Mouse (Mus musculus): ENCODE measurements around the gene Ttc7. TPM values are rescaled to one million over a fixed set of nuclear protein-coding genes. Genes with fewer than 3 reads are reported as not detected.
A peak's percentile ranks its signal among the peaks of the same experiment; 100 is the strongest.

Gene Ttc7
- total RNA-seq (2021), result 10 to 100 TPM; 10.4 to 13.0 TPM

GRCm38 (mm10) chr17:87282706-87283053 lies at the start of gene Ttc7:
TSS of gene Ttc7 (plus strand) at chr17:87282886.
- intact Hi-C loops (cut with DNase I), result no loop called here
- DNase-seq (ENCODE audit: low spot score), result peak; percentile 96

GRCm38 (mm10) chr17:87235019-87235418 lies 47.7 kb upstream of the Ttc7 start:
- DNase-seq (ENCODE audit: low spot score), result no peak
- intact Hi-C loops (cut with DNase I), result no loop called here

GRCm38 (mm10) chr17:87236725-87237650 lies 45.7 kb upstream of the Ttc7 start:
- intact Hi-C loops (cut with DNase I), result no loop called here
- DNase-seq (ENCODE audit: low spot score), result no peak

- intact Hi-C loops (cut with DNase I), result no loop called here
- DNase-seq (ENCODE audit: low spot score), result no peak
These were observed 44.9 kb upstream of the Ttc7 start for GRCm38 (mm10) chr17:87237826-87238225.

GRCm38 (mm10) chr17:87246103-87246502 lies 36.6 kb upstream of the Ttc7 start:
- no peak for DNase-seq (ENCODE audit: low spot score)
- intact Hi-C loops (cut with DNase I), result loop anchor here (2.0 kb wide), 1 partner anchor 137 kb away; no protein-coding TSS in a partner anchor

GRCm38 (mm10) chr17:87254384-87254783 lies 28.3 kb upstream of the Ttc7 start:
- no peak for DNase-seq (ENCODE audit: low spot score)
- intact Hi-C loops (cut with DNase I), result loop anchor here (10.0 kb wide), 1 partner anchor 770 kb away; no protein-coding TSS in a partner anchor

- intact Hi-C loops (cut with DNase I), result loop anchor here (10.0 kb wide), 1 partner anchor 771 kb away; no protein-coding TSS in a partner anchor
These were observed 27.0 kb upstream of the Ttc7 start for GRCm38 (mm10) chr17:87255672-87256071.

GRCm38 (mm10) chr17:87263401-87263800 lies 19.3 kb upstream of the Ttc7 start:
- peak; percentile 33 for DNase-seq (ENCODE audit: low spot score)

More at GRCm38 (mm10) chr17:87255672-87256071, 27.0 kb upstream of the Ttc7 start:
- DNase-seq (ENCODE audit: low spot score), result no peak

GRCm38 (mm10) chr17:87264054-87264830 lies 18.4 kb upstream of the Ttc7 start:
- no peak for DNase-seq (ENCODE audit: low spot score)
- intact Hi-C loops (cut with DNase I), result no loop called here

More at GRCm38 (mm10) chr17:87263401-87263800, 19.3 kb upstream of the Ttc7 start:
- intact Hi-C loops (cut with DNase I), result no loop called here

GRCm38 (mm10) chr17:87264927-87265791 lies 17.5 kb upstream of the Ttc7 start:
- no peak for DNase-seq (ENCODE audit: low spot score)
- intact Hi-C loops (cut with DNase I), result no loop called here

GRCm38 (mm10) chr17:87265792-87266186 lies 16.9 kb upstream of the Ttc7 start, which contains the start of gene Mcfd2:
TSS of gene Mcfd2 (minus strand) at chr17:87265935.
- intact Hi-C loops (cut with DNase I), result no loop called here

GRCm38 (mm10) chr17:87269454-87269853 lies 13.2 kb upstream of the Ttc7 start:
- intact Hi-C loops (cut with DNase I), result no loop called here
- no peak for DNase-seq (ENCODE audit: low spot score)

More at GRCm38 (mm10) chr17:87265792-87266186, 16.9 kb upstream of the Ttc7 start, which contains the start of gene Mcfd2:
- DNase-seq (ENCODE audit: low spot score), result peak; percentile 90

GRCm38 (mm10) chr17:87275363-87276341 lies 7.0 kb upstream of the Ttc7 start:
- intact Hi-C loops (cut with DNase I), result loop anchor here (10.0 kb wide), 1 partner anchor 1131 kb away; the partner anchor contains the start of gene Srbd1

GRCm38 (mm10) chr17:87282007-87282705 lies 530 bp upstream of the Ttc7 start:
- DNase-seq (ENCODE audit: low spot score), result peak; percentile 91
- intact Hi-C loops (cut with DNase I), result no loop called here

More at GRCm38 (mm10) chr17:87275363-87276341, 7.0 kb upstream of the Ttc7 start:
- DNase-seq (ENCODE audit: low spot score), result no peak

- intact Hi-C loops (cut with DNase I), result no loop called here
- peak; percentile 23 for DNase-seq (ENCODE audit: low spot score)
These were observed 519 bp downstream of the Ttc7 start for GRCm38 (mm10) chr17:87283055-87283754.

GRCm38 (mm10) chr17:87283755-87284481 lies 1.2 kb downstream of the Ttc7 start:
- intact Hi-C loops (cut with DNase I), result no loop called here

More at GRCm38 (mm10) chr17:87283755-87284481, 1.2 kb downstream of the Ttc7 start:
- DNase-seq (ENCODE audit: low spot score), result no peak

Measured in heart, postnatal 25 days (tissue).